Mouse (Mus musculus) forebrain, postnatal 0 days (tissue): ENCODE measurements at regions not wholly inside any gene's neighbourhood (a gene's known extent, or its start where the extent isn't known, plus 50 kb on each side); places are given as distances from the start of the nearest gene placed in this dataset.
A peak's percentile ranks its signal among the peaks of the same experiment; 100 is the strongest.

Experiments used
- ATAC-seq: fragments of 200-750 bp; cut with Nextera tagmentation; 2 replicates; pipeline ENCODE4 v1.8.0; 2017; ENCODE audit warnings: mild to moderate bottlenecking, moderate library complexity
- DNase-seq: peaks from one replicate; pipeline ENCODE4 v3.0.0-alpha.2; 2015
- H3K27ac ChIP-seq: fragments of 300-500 bp; sonication (generic); 2 replicates; pipeline ENCODE4 v1.5.1; 2014; ENCODE audit warnings: low read depth, mild to moderate bottlenecking, antibody characterized with exemption, low read length, moderate library complexity, mixed read lengths
- H3K27me3 ChIP-seq: fragments of 300-500 bp; sonication (generic); 2 replicates; pipeline ENCODE4 v1.6.1; 2014; ENCODE audit warnings: mild to moderate bottlenecking, low read length, mixed read lengths; ENCODE audit not compliant: insufficient read depth
- H3K36me3 ChIP-seq: fragments of 300-500 bp; sonication (generic); 2 replicates; pipeline ENCODE4 v1.6.1; 2014; ENCODE audit warnings: mild to moderate bottlenecking, moderate library complexity; ENCODE audit not compliant: insufficient read depth
- H3K4me1 ChIP-seq: fragments of 300-500 bp; sonication (generic); 2 replicates; pipeline ENCODE4 v1.6.1; 2014; ENCODE audit warnings: antibody characterized with exemption; ENCODE audit not compliant: insufficient read depth
- H3K4me2 ChIP-seq: fragments of 300-500 bp; sonication (generic); 2 replicates; pipeline ENCODE4 v1.6.1; 2014; ENCODE audit warnings: low read depth, mild to moderate bottlenecking, moderate library complexity
- H3K4me3 ChIP-seq: fragments of 300-500 bp; sonication (generic); 2 replicates; pipeline ENCODE4 v1.5.1; 2014; ENCODE audit warnings: low read depth, low read length, mixed read lengths
- H3K9ac ChIP-seq: fragments of 300-500 bp; sonication (generic); 2 replicates; pipeline ENCODE4 v1.6.1; 2014; ENCODE audit warnings: mild to moderate bottlenecking
- H3K9me3 ChIP-seq: fragments of 300-500 bp; sonication (generic); 2 replicates; pipeline ENCODE4 v1.6.1; 2016; ENCODE audit warnings: low read length
- CTCF ChIP-seq: sonication (generic); IDR thresholded peaks from 2 replicates; pipeline ENCODE4 v1.5.1; 2016; ENCODE audit warnings: antibody characterized with exemption, control low read depth, low read depth
- WGBS: fragments of 180-500 bp; shearing (Covaris S2); extraction: QIAGEN DNeasy Blood & Tissue Kit; methylation state at CpG from one replicate; pipeline ENCODE4 v1.1.7; 2014; 5-methylcytosine and 5-hydroxymethylcytosine counted together

DNA sequence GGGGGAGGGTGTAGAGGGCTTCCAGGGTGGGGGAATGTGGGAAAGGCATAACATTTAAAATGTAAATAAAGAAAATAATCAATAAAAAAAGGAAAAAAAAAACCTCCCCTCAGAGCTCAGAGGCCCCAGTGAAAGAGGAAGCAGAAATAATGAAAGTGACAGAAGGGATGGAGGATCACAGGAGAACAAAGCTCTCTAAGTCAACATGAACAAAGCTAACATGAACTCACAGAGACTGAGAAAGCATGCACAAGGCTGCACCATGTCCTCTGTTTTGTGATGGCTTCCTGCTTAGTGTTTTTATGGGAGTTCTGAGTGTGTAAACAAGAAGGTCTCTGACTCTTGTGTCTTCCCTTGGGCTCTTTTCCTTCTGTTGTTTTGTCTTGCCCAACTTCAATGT lies 136.6 kb upstream of the Veph1 start:
- no peaks in the 10 kb centered on the region for H3K9me3 ChIP-seq
- H3K4me1 ChIP-seq: no peaks in the 10 kb centered on the region
- TF ChIP-seq CTCF: no peak
- no peak overlapping the region for H3K4me3 ChIP-seq
- H3K27me3 ChIP-seq: no peaks in the 10 kb centered on the region
- H3K9ac ChIP-seq: no peak overlapping the region
- no peaks in the 10 kb centered on the region for H3K36me3 ChIP-seq
- no peak overlapping the region for H3K4me2 ChIP-seq
- DNase-seq (no peak), ATAC-seq (no peak)
- H3K27ac ChIP-seq: no peak overlapping the region

DNA sequence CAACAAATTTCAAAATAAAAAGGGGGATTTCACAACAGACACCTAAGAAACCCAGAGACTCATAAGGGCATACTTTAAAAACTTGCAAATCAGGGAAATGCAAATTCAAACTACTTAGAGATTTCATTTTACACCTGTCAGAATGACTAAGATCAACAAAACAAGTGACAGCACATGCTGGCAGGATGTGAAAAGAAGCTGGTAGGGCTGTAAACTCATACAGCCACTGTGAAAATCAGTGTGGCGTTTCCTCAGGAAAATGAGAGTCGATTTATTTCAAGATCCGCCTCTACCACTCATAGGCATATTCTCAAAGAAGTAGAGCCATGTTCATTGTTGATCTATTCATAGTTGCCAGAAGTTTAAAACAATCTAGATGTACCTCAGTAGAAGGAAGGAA lies 133.6 kb upstream of the Veph1 start:
- 63% methylated on average over 3 of the region's 3 CpGs for WGBS
- no peak overlapping the region for H3K4me2 ChIP-seq
- no peaks in the 10 kb centered on the region for H3K9me3 ChIP-seq
- DNase-seq (no peak), ATAC-seq (no peak)
- H3K27ac ChIP-seq: no peak overlapping the region
- H3K36me3 ChIP-seq: no peaks in the 10 kb centered on the region
- H3K4me1 ChIP-seq: no peaks in the 10 kb centered on the region
- no peak overlapping the region for H3K9ac ChIP-seq
- no peak for TF ChIP-seq CTCF
- H3K27me3 ChIP-seq: no peaks in the 10 kb centered on the region
- H3K4me3 ChIP-seq: no peak overlapping the region

DNA sequence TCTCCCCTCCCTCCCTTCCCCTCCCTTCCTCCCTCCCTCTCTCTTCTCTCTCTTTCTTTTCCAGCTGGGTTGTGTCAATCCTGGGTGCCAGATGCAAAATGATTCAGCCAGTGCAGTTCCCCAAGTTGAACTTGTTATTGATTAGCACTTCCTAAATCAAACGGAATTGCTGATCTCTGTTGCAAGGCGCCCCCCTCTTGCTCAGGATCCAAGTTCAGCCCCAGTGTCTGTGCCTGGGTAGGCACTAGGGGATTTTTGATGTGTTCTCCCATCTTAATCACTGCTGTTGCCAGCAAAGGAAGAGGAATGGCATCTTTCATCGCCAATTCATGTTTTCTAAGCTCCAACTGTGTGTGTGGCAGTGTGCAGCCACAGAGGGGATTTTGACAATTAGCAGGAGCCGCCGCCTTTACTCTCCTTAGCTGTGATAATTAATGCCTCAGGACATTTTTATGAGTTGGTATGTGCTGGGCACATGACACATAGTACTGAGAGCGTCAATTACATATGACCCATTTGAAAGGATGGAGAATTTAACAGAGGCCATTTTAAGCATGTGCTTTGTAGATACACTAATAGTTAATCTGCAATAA lies 125.9 kb upstream of the Veph1 start:
- TF ChIP-seq CTCF: no peak
- H3K27ac ChIP-seq: no peak overlapping the region
- H3K4me2 ChIP-seq: no peak overlapping the region
- H3K9ac ChIP-seq: no peak overlapping the region
- no peaks in the 10 kb centered on the region for H3K4me1 ChIP-seq
- 0 out of 2 replicates have a peak, but pooled peaks cover 6% of the 10 kb centered on the region for H3K27me3 ChIP-seq
- H3K36me3 ChIP-seq: no peaks in the 10 kb centered on the region
- DNase-seq: no peak
- ATAC-seq: no peak
- H3K4me3 ChIP-seq: no peak overlapping the region
- 33% methylated on average over 6 of the region's 6 CpGs for WGBS
- H3K9me3 ChIP-seq: no peaks in the 10 kb centered on the region

DNA sequence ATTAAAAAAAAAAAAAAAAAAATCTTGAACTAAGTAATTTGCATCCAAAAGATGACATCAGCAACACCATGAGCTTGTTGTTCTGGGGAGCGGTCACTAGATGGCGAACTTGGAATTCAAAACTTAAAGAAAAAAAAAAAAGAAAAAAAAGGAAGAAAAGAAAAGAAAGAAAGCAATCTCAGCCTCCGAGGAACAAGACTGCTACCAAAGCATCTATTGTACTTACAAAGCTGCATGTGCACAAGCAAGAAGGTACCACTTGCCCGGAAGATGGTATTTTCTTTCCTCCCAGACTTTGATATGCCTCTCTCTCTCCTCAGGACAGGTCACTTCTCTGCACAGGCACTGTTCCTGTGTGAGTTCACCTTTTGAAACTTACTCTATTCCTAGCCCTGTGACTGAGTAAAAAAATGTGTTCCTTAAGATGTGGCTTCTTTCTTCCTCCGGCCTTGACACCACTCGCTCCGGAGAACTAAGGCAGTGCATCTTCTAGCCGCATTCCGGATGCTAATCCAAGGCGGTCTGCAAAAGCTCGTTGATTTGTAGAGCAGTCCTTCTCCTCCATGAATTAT lies 114.2 kb upstream of the Veph1 start:
- ATAC-seq: peak; percentile 70
- H3K9me3 ChIP-seq: no peaks in the 10 kb centered on the region
- H3K27ac ChIP-seq: no peak overlapping the region
- H3K9ac ChIP-seq: peak overlapping the region; percentile 40
- no peaks in the 10 kb centered on the region; the same call in 1 of the 2 replicates for H3K4me1 ChIP-seq
- peak; percentile 69 for TF ChIP-seq CTCF
- H3K4me3 ChIP-seq: peak overlapping the region; percentile 23
- H3K27me3 ChIP-seq: peaks cover 8% of the 10 kb centered on the region
- 20% methylated on average over 11 of the region's 11 CpGs for WGBS
- peak; percentile 81 for DNase-seq
- no peaks in the 10 kb centered on the region for H3K36me3 ChIP-seq
- peak overlapping the region; percentile 55 for H3K4me2 ChIP-seq

DNA sequence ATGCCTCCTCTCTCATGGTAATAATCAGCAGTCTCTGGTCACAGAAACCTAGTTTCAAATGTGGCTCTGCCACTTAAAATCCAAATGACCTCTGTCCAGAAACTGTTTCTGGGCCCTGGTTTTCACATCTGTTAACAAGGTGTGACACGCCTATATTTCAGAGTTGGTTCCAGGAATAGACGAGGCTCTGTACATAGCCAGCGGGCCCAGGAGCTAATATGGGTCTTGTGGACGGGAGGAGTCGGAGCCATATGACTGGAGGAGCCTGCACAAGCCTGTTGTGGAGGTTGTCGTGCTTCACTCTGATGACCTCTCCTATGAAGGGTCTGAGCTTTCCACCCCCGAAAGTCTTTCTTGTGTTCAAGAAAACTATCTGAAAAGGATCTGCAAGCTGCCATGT lies 112.2 kb upstream of the Veph1 start:
- ATAC-seq (no peak), DNase-seq (no peak)
- Histone ChIP-seq H3K4me1 (no peaks in the 10 kb centered on the region; the same call in 1 of the 2 replicates), H3K36me3 (no peaks in the 10 kb centered on the region), H3K4me2 (no peak overlapping the region), H3K9ac (no peak overlapping the region), H3K4me3 (no peak overlapping the region), H3K27ac (no peak overlapping the region), H3K27me3 (peaks cover 7% of the 10 kb centered on the region), H3K9me3 (no peaks in the 10 kb centered on the region)
- no peak for TF ChIP-seq CTCF
- 86% methylated on average over 7 of the region's 7 CpGs for WGBS

DNA sequence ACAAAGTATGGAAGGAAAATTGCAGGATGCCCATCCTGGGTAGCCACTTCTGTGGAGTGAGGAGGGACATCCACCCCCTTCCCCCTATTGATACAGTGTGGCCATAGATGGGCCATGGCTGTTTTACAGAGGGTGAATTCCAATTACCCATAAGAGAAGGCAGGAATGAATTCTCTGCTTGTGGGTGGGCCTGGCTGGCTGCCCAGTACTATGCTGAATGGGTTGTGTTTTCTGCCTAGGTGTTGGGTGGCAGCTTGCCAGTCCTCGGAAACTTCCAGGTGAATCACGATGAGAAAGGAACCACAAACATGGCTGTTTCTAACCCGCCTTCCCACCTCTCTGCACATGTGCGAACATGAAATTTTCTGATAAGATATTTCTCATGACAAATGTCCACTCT lies 109.0 kb upstream of the Veph1 start:
- Histone ChIP-seq H3K27ac (no peak overlapping the region), H3K27me3 (no peaks in the 10 kb centered on the region), H3K9me3 (no peaks in the 10 kb centered on the region), H3K4me1 (no peaks in the 10 kb centered on the region), H3K9ac (no peak overlapping the region), H3K4me3 (no peak overlapping the region), H3K36me3 (no peaks in the 10 kb centered on the region), H3K4me2 (no peak overlapping the region)
- DNase-seq: no peak
- no peak for ATAC-seq
- no peak for TF ChIP-seq CTCF
- WGBS: 65% methylated on average over 4 of the region's 4 CpGs

DNA sequence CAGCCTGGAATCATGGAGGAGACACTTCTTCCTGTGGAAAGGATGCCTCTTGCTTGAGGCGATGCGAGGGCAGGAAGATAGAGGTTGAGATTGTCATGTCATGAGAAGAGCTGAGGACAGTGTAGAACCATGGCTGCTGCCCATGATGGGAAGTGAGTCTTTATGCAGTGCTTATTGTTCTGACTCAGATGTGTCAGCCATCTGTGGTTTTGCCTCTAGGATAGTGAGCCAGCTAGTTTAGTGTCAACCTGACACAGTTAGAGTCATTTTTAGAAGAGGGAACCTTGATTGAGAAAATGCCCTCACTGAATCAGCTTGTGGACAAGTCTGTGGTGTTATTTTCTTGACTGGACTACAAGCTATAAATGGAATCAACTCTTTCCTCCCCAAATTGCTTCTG lies 107.1 kb upstream of the Veph1 start:
- no peak overlapping the region for H3K27ac ChIP-seq
- no peak for TF ChIP-seq CTCF
- H3K4me1 ChIP-seq: no peaks in the 10 kb centered on the region
- H3K4me3 ChIP-seq: no peak overlapping the region
- no peaks in the 10 kb centered on the region for H3K9me3 ChIP-seq
- no peak overlapping the region for H3K9ac ChIP-seq
- H3K36me3 ChIP-seq: no peaks in the 10 kb centered on the region
- DNase-seq: no peak
- H3K4me2 ChIP-seq: no peak overlapping the region
- 100% methylated on average over 2 of the region's 2 CpGs for WGBS
- ATAC-seq: no peak
- no peaks in the 10 kb centered on the region for H3K27me3 ChIP-seq
